Mouse (Mus musculus) adrenal gland, adult 18-20 months (tissue): ENCODE results near the gene Podxl. TPM values are rescaled to one million over a fixed set of nuclear protein-coding genes. Genes with fewer than 3 reads are reported as not detected.

Experiments used
- total RNA-seq, 2 experiments: library from RNA; stranded (reverse); gene quantifications; 1 replicate in 1 of 2; 2 replicates in 1 of 2; pipeline ENCODE4 v1.2.3; 2021

The Podxl gene
- total RNA-seq, 2 experiments from 2014 or later, result 45.0 to 50.0 TPM

Other genes with a start within 250 kb of the Podxl start
- 100 to 1,000 TPM; 189 to 196 TPM for gene Mkln1, start 165.2 kb downstream of the Podxl start, total RNA-seq